Mouse (Mus musculus): ENCODE measurements around the gene Ccdc114. TPM values are rescaled to one million over a fixed set of nuclear protein-coding genes. Genes with fewer than 3 reads are reported as not detected.
"Not testable (repeated sequence)": the region's sequence is repeated elsewhere in the genome, so short reads cannot be mapped to it uniquely, and the experiment has no call there.

Ccdc114 gene
- 3.8 and 4.7 TPM in 2 replicates for polyA plus RNA-seq (2014; fragmentation: Nextera tagmentation; extraction: Ambion mirVana)

DNA sequence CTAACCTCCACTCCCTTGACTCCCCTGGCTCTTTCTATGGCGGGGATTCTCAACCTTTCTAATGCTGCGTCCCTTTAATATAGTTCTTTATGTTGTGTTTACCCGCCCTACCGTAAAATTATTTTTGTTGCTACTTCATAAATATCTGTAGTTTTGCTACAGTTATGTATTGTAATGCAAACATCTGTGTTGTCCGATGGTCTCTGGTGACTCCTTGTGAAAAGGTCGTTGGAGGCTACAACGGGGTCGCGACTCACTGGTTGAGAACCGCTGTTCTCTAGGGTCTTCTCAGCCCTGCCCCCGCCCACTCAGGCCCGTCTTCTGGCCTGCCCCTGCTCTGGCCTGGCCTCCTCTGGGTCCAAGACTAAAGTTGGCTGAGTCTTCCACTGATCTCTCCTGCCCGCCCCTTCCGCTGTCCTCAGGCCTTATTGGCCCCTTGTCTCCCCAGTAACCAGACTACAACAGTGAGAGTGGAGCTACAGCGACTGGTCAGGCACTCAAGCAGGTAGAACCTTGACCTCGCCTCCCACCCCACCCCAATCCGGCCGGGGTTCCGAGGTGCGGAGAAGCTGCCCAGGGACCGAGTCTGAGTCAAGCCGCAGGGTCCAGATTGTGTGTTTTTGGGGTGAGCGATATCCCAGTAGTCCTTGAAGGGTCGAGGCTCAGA lies at the start of gene Ccdc114:
TSS of gene Ccdc114 (plus strand) at position 311 of the 667 bp plus-strand sequence.
- Histone ChIP-seq H3K9me3 (ENCODE audit: control insufficient read depth, low read length) (no peaks in the 10 kb centered on the region), H3K4me2 (ENCODE audit: low read depth, severe bottlenecking) (peak within 1 kb of the TSS; percentile 56), H3K36me3 (ENCODE audit: control insufficient read depth, insufficient read depth, low read length) (no peaks in the 10 kb centered on the region), H3K27ac (replicated peaks; ENCODE audit: low read depth, low read length) (peak within 1 kb of the TSS; percentile 75), H3K9ac (ENCODE audit: low read length) (no peak within 1 kb of the TSS; the same call in 1 of the 2 replicates), H3K4me3 (ENCODE audit: low read depth, low read length) (peak within 1 kb of the TSS; percentile 31), H3K27me3 (ENCODE audit: control insufficient read depth, insufficient read depth, low read length) (no peaks in the 10 kb centered on the region), H3K4me1 (ENCODE audit: control insufficient read depth, insufficient read depth, low read length) (peaks cover 19% of the 10 kb centered on the region)
- ATAC-seq (ENCODE audit: insufficient number of reproducible peaks, low FRiP score, low TSS enrichment, low read depth) (peak; percentile 14; the same call in 1 of the 2 replicates), DNase-seq (ENCODE audit: low spot score) (peak; percentile 67)
- WGBS, result 4% methylated on average over 24 of the region's 24 CpGs

DNA sequence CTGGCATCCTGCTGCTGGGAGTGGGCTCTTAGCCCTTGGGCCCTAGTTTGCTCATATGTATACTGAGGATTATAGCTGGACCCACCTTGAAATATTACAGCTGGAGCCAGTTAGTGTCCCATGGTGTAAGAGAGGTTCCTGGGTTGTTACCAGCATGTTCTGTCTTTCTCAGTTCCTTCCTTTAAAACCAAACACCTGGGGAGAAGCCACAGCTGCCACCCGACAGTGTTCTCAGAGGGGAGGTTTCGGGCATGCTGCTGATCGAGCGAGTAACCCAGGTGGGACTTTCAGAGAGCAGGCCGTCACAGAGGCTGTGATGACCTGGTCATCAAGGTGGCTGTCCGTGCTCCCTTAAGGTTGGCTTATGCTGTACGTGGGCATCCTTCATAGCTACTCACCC lies 47.0 kb upstream of the Ccdc114 start:
- 93% methylated on average over 7 of the region's 7 CpGs for WGBS
- Histone ChIP-seq H3K4me3 (ENCODE audit: low read depth, low read length) (no peak overlapping the region), H3K27ac (replicated peaks; ENCODE audit: low read depth, low read length) (no peak overlapping the region), H3K9me3 (ENCODE audit: control insufficient read depth, low read length) (no peaks in the 10 kb centered on the region), H3K36me3 (ENCODE audit: control insufficient read depth, insufficient read depth, low read length) (peaks cover 19% of the 10 kb centered on the region), H3K9ac (ENCODE audit: low read length) (no peak overlapping the region), H3K4me1 (ENCODE audit: control insufficient read depth, insufficient read depth, low read length) (peaks cover 8% of the 10 kb centered on the region), H3K27me3 (ENCODE audit: control insufficient read depth, insufficient read depth, low read length) (no peaks in the 10 kb centered on the region), H3K4me2 (ENCODE audit: low read depth, severe bottlenecking) (no peak overlapping the region)
- DNase-seq (ENCODE audit: low spot score) (no peak), ATAC-seq (ENCODE audit: insufficient number of reproducible peaks, low FRiP score, low TSS enrichment, low read depth) (no peak)

DNA sequence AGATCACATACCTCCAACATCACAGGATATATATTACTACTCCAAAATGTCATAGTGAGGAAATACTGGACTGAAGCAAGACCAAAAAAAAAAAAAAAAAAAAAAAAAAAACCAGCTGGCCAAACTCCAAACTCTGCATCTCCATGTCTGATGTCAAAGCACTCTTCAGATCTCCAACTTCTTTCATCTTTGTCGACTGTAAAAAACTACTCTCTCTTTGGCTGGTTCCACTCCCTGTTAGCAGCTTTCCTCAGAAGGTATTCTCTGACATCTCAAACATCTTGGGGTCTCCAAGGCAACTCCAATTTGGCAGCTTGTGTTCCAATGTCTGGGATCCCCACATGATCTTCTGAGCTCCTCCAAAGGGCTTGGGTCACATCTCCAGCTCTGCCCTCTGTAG lies 45.6 kb upstream of the Ccdc114 start, which contains the start of gene Grin2d:
TSS of gene Grin2d (minus strand) at position 101 of the 400 bp plus-strand sequence.
- peaks cover 20% of the 10 kb centered on the region for H3K36me3 ChIP-seq (ENCODE audit: control insufficient read depth, insufficient read depth, low read length)
- ATAC-seq (ENCODE audit: insufficient number of reproducible peaks, low FRiP score, low TSS enrichment, low read depth); H3K27me3 ChIP-seq (ENCODE audit: control insufficient read depth, insufficient read depth, low read length); H3K9ac ChIP-seq (ENCODE audit: low read length); H3K27ac ChIP-seq (replicated peaks; ENCODE audit: low read depth, low read length); H3K4me1 ChIP-seq (ENCODE audit: control insufficient read depth, insufficient read depth, low read length); H3K9me3 ChIP-seq (ENCODE audit: control insufficient read depth, low read length); DNase-seq (ENCODE audit: low spot score); H3K4me3 ChIP-seq (ENCODE audit: low read depth, low read length); H3K4me2 ChIP-seq (ENCODE audit: low read depth, severe bottlenecking): not testable (repeated sequence)
- 97% methylated on average over 1 of the region's 1 CpGs for WGBS

DNA sequence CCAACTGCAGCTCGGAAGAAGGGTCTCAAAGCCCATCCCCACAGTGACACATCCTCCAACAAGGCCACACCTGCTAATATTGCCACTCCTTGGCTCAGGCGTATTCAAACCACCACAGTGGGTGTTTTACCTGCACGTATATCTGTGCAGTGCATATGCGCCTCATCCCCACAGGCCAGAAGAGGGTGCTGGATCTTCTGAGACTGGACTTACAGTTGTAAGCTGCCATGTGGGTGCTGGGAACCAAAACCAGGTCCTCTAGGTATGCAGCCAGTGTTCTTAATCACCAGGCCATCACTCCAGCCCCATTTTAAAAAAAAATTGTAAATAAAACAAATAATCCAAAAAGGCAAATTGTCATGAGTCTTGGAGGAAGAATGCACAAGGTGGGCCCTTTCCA lies 43.3 kb upstream of the Ccdc114 start:
- Histone ChIP-seq H3K9ac (ENCODE audit: low read length) (no peak overlapping the region), H3K4me2 (ENCODE audit: low read depth, severe bottlenecking) (no peak overlapping the region), H3K4me3 (ENCODE audit: low read depth, low read length) (no peak overlapping the region), H3K9me3 (ENCODE audit: control insufficient read depth, low read length) (no peaks in the 10 kb centered on the region), H3K36me3 (ENCODE audit: control insufficient read depth, insufficient read depth, low read length) (peaks cover 26% of the 10 kb centered on the region), H3K27ac (replicated peaks; ENCODE audit: low read depth, low read length) (no peak overlapping the region), H3K27me3 (ENCODE audit: control insufficient read depth, insufficient read depth, low read length) (no peaks in the 10 kb centered on the region), H3K4me1 (ENCODE audit: control insufficient read depth, insufficient read depth, low read length) (no peaks in the 10 kb centered on the region)
- DNase-seq (ENCODE audit: low spot score), result no peak
- WGBS, result 97% methylated on average over 4 of the region's 4 CpGs
- ATAC-seq (ENCODE audit: insufficient number of reproducible peaks, low FRiP score, low TSS enrichment, low read depth), result no peak

DNA sequence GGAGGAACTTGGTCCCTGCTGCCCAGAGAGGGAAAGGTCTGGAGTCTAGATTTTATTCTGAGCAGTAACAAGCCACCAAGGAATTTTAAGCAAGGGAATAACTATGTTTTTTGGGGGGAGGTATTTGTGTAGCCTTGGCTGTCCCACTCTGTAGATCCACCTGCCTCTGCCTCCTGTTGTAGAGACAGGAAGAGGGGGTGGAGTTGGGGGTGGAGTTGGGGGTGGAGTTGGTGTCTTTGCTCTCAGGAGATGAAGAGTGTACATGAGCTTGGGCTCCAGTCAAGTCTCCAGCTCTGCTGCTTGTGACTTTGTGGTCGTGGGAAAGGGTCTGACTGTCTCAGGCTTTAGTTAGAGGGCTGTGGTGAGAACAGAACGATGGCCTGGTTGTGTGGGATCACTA lies 42.9 kb upstream of the Ccdc114 start:
- H3K9me3 ChIP-seq (ENCODE audit: control insufficient read depth, low read length), result no peaks in the 10 kb centered on the region
- H3K9ac ChIP-seq (ENCODE audit: low read length), result no peak overlapping the region
- ATAC-seq (ENCODE audit: insufficient number of reproducible peaks, low FRiP score, low TSS enrichment, low read depth) (no peak), DNase-seq (ENCODE audit: low spot score) (no peak)
- no peak overlapping the region for H3K27ac ChIP-seq (replicated peaks; ENCODE audit: low read depth, low read length)
- peaks cover 26% of the 10 kb centered on the region for H3K36me3 ChIP-seq (ENCODE audit: control insufficient read depth, insufficient read depth, low read length)
- no peaks in the 10 kb centered on the region for H3K4me1 ChIP-seq (ENCODE audit: control insufficient read depth, insufficient read depth, low read length)
- 96% methylated on average over 2 of the region's 2 CpGs for WGBS
- H3K4me3 ChIP-seq (ENCODE audit: low read depth, low read length), result no peak overlapping the region
- H3K27me3 ChIP-seq (ENCODE audit: control insufficient read depth, insufficient read depth, low read length), result no peaks in the 10 kb centered on the region
- H3K4me2 ChIP-seq (ENCODE audit: low read depth, severe bottlenecking), result no peak overlapping the region

DNA sequence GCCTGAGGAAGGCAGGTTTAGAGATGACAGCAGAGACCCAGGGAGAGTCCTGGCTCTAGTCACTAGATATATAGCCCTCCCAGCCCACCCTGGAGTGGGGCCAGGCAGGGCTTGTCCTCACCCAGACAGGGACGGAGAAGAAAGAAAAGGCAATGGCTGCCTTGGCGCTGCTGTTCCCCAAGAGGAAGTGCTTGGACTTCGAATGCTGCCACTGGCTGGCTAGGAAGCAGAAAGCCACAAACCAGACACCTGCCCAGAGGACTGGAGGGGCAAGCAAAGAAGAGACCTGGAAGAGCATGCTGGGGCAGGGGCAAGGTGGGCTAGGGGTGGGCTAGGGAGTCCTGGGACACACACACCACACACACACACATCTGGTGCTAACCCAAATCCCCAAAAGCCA lies 36.6 kb upstream of the Ccdc114 start:
- ATAC-seq (ENCODE audit: insufficient number of reproducible peaks, low FRiP score, low TSS enrichment, low read depth) (no peak), DNase-seq (ENCODE audit: low spot score) (no peak)
- no peak overlapping the region for H3K4me2 ChIP-seq (ENCODE audit: low read depth, severe bottlenecking)
- no peaks in the 10 kb centered on the region for H3K27me3 ChIP-seq (ENCODE audit: control insufficient read depth, insufficient read depth, low read length)
- H3K4me3 ChIP-seq (ENCODE audit: low read depth, low read length), result no peak overlapping the region
- H3K9ac ChIP-seq (ENCODE audit: low read length), result no peak overlapping the region
- no peaks in the 10 kb centered on the region for H3K4me1 ChIP-seq (ENCODE audit: control insufficient read depth, insufficient read depth, low read length)
- no peak overlapping the region for H3K27ac ChIP-seq (replicated peaks; ENCODE audit: low read depth, low read length)
- peaks cover 9% of the 10 kb centered on the region for H3K36me3 ChIP-seq (ENCODE audit: control insufficient read depth, insufficient read depth, low read length)
- 67% methylated on average over 3 of the region's 3 CpGs for WGBS
- H3K9me3 ChIP-seq (ENCODE audit: control insufficient read depth, low read length), result no peaks in the 10 kb centered on the region

DNA sequence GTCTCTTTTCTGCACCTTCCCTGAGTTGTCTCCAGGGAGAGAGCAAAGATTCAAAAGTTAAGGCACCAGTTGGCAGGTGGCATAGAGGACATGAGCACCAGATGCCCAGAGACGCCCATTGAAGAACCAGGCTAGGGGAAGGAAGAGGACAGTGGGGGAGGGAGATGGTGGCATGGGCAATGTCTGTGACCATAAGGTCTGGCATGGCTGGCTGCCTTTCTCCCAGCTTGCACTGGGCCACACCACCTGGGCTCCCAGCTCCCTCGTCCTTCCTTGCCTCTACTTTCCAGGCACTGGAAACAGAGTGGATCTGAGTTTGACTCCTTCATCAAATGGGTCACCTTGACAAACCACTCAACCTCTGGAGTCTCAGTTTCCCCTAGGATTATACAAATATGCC lies 31.2 kb upstream of the Ccdc114 start:
- Histone ChIP-seq H3K4me2 (ENCODE audit: low read depth, severe bottlenecking) (no peak overlapping the region), H3K4me3 (ENCODE audit: low read depth, low read length) (no peak overlapping the region), H3K4me1 (ENCODE audit: control insufficient read depth, insufficient read depth, low read length) (no peaks in the 10 kb centered on the region), H3K9ac (ENCODE audit: low read length) (no peak overlapping the region), H3K36me3 (ENCODE audit: control insufficient read depth, insufficient read depth, low read length) (no peaks in the 10 kb centered on the region), H3K9me3 (ENCODE audit: control insufficient read depth, low read length) (no peaks in the 10 kb centered on the region), H3K27me3 (ENCODE audit: control insufficient read depth, insufficient read depth, low read length) (no peaks in the 10 kb centered on the region), H3K27ac (replicated peaks; ENCODE audit: low read depth, low read length) (no peak overlapping the region)
- WGBS, result 97% methylated on average over 2 of the region's 2 CpGs
- ATAC-seq (ENCODE audit: insufficient number of reproducible peaks, low FRiP score, low TSS enrichment, low read depth) (no peak), DNase-seq (ENCODE audit: low spot score) (no peak)

DNA sequence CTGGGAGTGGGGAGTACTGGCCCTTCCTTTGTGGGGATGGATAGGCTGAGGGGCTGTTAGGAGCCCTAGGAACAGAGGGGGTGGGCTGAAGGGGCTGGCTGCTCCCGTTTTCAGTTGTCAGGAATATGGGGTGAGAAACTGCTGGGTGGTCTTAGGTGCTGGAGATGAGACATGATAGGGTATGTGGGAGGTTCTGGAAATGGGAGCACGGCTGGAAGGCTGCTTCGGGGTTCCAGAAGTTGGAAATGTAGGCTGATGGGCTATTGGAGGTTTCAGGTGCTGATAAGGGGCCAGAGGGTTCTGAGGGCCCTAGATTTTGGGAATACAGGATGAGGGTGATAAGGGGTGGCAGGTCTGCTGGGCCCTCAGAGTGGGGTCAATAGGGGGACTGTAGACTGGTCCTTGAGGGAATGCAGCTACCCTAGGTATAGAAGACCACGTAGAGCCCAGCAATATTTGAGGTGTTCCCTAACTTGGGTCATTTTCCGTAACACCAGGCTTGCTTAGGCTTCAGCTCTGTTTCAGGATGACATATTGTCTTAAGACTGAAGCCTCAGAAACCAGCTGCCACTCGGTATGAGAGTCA lies 27.8 kb upstream of the Ccdc114 start:
- H3K27ac ChIP-seq (replicated peaks; ENCODE audit: low read depth, low read length), result no peak overlapping the region

More for the DNA sequence above, 27.8 kb upstream of the Ccdc114 start:
- Histone ChIP-seq H3K4me2 (ENCODE audit: low read depth, severe bottlenecking) (peak overlapping the region; percentile 34), H3K27me3 (ENCODE audit: control insufficient read depth, insufficient read depth, low read length) (no peaks in the 10 kb centered on the region), H3K36me3 (ENCODE audit: control insufficient read depth, insufficient read depth, low read length) (no peaks in the 10 kb centered on the region), H3K9ac (ENCODE audit: low read length) (no peak overlapping the region), H3K4me3 (ENCODE audit: low read depth, low read length) (peak overlapping the region; percentile 16; the same call in 1 of the 2 replicates), H3K9me3 (ENCODE audit: control insufficient read depth, low read length) (no peaks in the 10 kb centered on the region), H3K4me1 (ENCODE audit: control insufficient read depth, insufficient read depth, low read length) (no peaks in the 10 kb centered on the region)
- WGBS, result 70% methylated on average over 6 of the region's 6 CpGs
- no peak for DNase-seq (ENCODE audit: low spot score)
- ATAC-seq (ENCODE audit: insufficient number of reproducible peaks, low FRiP score, low TSS enrichment, low read depth), result no peak

Measured in limb, embryonic 11.5 days (tissue).